Mouse (Mus musculus) megakaryocyte, embryonic 14.5 days (primary cell): ENCODE measurements around the gene Gm17677. TPM values are rescaled to one million over a fixed set of nuclear protein-coding genes. Genes with fewer than 3 reads are reported as not detected.

Experiments used
- H3K27me3 ChIP-seq: replicated peaks from 2 replicates; pipeline ENCODE3; 2012; ENCODE audit warnings: inconsistent platforms
- H3K36me3 ChIP-seq: replicated peaks from 2 replicates; pipeline ENCODE3; 2012; ENCODE audit warnings: low read length, inconsistent platforms, mixed read lengths
- H3K4me1 ChIP-seq: 2 replicates; pipeline ENCODE4 v1.6.1; 2012; ENCODE audit warnings: inconsistent platforms
- H3K4me3 ChIP-seq: replicated peaks from 2 replicates; pipeline ENCODE3; 2012; ENCODE audit warnings: moderate library complexity, mild to moderate bottlenecking, inconsistent platforms
- H3K9me3 ChIP-seq: 2 replicates; pipeline ENCODE4 v1.6.1; 2012; ENCODE audit warnings: inconsistent platforms
- FLI1 ChIP-seq: IDR thresholded peaks from 2 replicates; pipeline ENCODE4 v1.6.1; 2012; ENCODE audit warnings: low read length, inconsistent platforms, mixed read lengths
- GATA1 ChIP-seq: IDR thresholded peaks from 3 replicates; pipeline ENCODE4 v1.6.1; 2012; ENCODE audit warnings: mixed read lengths, low read length, inconsistent platforms, borderline replicate concordance
- polyA plus RNA-seq: library from polyadenylated mRNA; stranded (reverse); fragments of >175 nt; gene quantifications from 2 replicates; pipeline ENCODE4 v1.2.3, GENCODE M21; 2012; ENCODE audit warnings: low replicate concordance; ENCODE audit not compliant: insufficient read depth

Gene Gm17677
- not detected in 2 replicates for polyA plus RNA-seq

GRCm38 (mm10) chr9:35740749-35741148 lies at the start of gene Gm17677:
Gm17677 (plus strand) TSS chr9:35741049.
- Histone ChIP-seq H3K4me1 (no peaks in the 10 kb centered on the region), H3K36me3 (no peaks in the 10 kb centered on the region), H3K27me3 (no peaks in the 10 kb centered on the region), H3K9me3 (peaks cover 6% of the 10 kb centered on the region), H3K4me3 (no peak within 1 kb of the TSS)
- TF ChIP-seq GATA1 (no peak), FLI1 (no peak)

- Histone ChIP-seq H3K4me3 (no peak overlapping the region), H3K4me1 (no peaks in the 10 kb centered on the region), H3K27me3 (no peaks in the 10 kb centered on the region), H3K36me3 (no peaks in the 10 kb centered on the region), H3K9me3 (no peaks in the 10 kb centered on the region)
- TF ChIP-seq GATA1 (no peak), FLI1 (no peak)
These were observed 48.9 kb upstream of the Gm17677 start for GRCm38 (mm10) chr9:35691924-35692323.

GRCm38 (mm10) chr9:35707265-35707664 lies 33.6 kb upstream of the Gm17677 start:
- Histone ChIP-seq H3K9me3 (no peaks in the 10 kb centered on the region), H3K27me3 (no peaks in the 10 kb centered on the region), H3K36me3 (no peaks in the 10 kb centered on the region), H3K4me1 (no peaks in the 10 kb centered on the region), H3K4me3 (no peak overlapping the region)
- TF ChIP-seq FLI1 (no peak), GATA1 (no peak)

- H3K27me3 ChIP-seq: no peaks in the 10 kb centered on the region
- no peaks in the 10 kb centered on the region for H3K36me3 ChIP-seq
- no peaks in the 10 kb centered on the region for H3K4me1 ChIP-seq
- no peak overlapping the region for H3K4me3 ChIP-seq
- no peaks in the 10 kb centered on the region for H3K9me3 ChIP-seq
- no peak for TF ChIP-seq FLI1
- TF ChIP-seq GATA1: no peak
These were observed 16.0 kb downstream of the Gm17677 start for GRCm38 (mm10) chr9:35756843-35757242.

GRCm38 (mm10) chr9:35778009-35778408 lies 37.2 kb downstream of the Gm17677 start, which contains the start of gene Gm17727:
Gm17727 (minus strand) TSS chr9:35778109.
- Histone ChIP-seq H3K4me1 (no peaks in the 10 kb centered on the region), H3K4me3 (no peak within 1 kb of the TSS), H3K9me3 (no peaks in the 10 kb centered on the region), H3K27me3 (no peaks in the 10 kb centered on the region), H3K36me3 (no peaks in the 10 kb centered on the region)
- no peak for TF ChIP-seq FLI1
- TF ChIP-seq GATA1: no peak

- Histone ChIP-seq H3K4me1 (no peaks in the 10 kb centered on the region), H3K4me3 (no peak within 1 kb of the TSS), H3K27me3 (no peaks in the 10 kb centered on the region), H3K36me3 (no peaks in the 10 kb centered on the region), H3K9me3 (0 out of 2 replicates have a peak, but pooled peaks cover under 1% of the 10 kb centered on the region)
- TF ChIP-seq GATA1 (no peak), FLI1 (no peak)
These were observed 49.2 kb downstream of the Gm17677 start, which contains the start of the genes Gm27235 and D730048I06Rik for GRCm38 (mm10) chr9:35790001-35790400. Gm27235 (minus strand) TSS chr9:35790101. D730048I06Rik (minus strand) TSS chr9:35790112.

Other genes with a start within 250 kb of the Gm17677 start
- not detected in 2 replicates for gene Gm1113, start 222.8 kb upstream of the Gm17677 start, polyA plus RNA-seq
- gene Ddx25, start 182.5 kb upstream of the Gm17677 start, polyA plus RNA-seq: not detected in 2 replicates
- 1.0 TPM in 1 of 2 replicates, not detected in the other for gene Pus3, start 182.5 kb upstream of the Gm17677 start, polyA plus RNA-seq
- not detected in 2 replicates for gene Pate2, start 170.8 kb upstream of the Gm17677 start, polyA plus RNA-seq
- gene Hyls1, start 170.7 kb upstream of the Gm17677 start, polyA plus RNA-seq: 2.1 TPM in 1 of 2 replicates, not detected in the other
- gene Pate4, start 129.1 kb upstream of the Gm17677 start, polyA plus RNA-seq: not detected in 2 replicates
- not detected in 2 replicates for gene Pate3, start 92.8 kb upstream of the Gm17677 start, polyA plus RNA-seq
- 0.19 TPM in 1 of 2 replicates, not detected in the other for gene Pate1, start 53.7 kb upstream of the Gm17677 start, polyA plus RNA-seq
- not detected in 2 replicates for gene Gm17727, start 37.1 kb downstream of the Gm17677 start, polyA plus RNA-seq
- not detected in 2 replicates for gene Gm27235, start 49.1 kb downstream of the Gm17677 start, polyA plus RNA-seq
- not detected in 2 replicates for gene D730048I06Rik, start 49.1 kb downstream of the Gm17677 start, polyA plus RNA-seq
- not detected in 2 replicates for gene 9230110F15Rik, start 103.1 kb downstream of the Gm17677 start, polyA plus RNA-seq
- not detected in 2 replicates for gene 9230113P08Rik, start 167.4 kb downstream of the Gm17677 start, polyA plus RNA-seq